Mouse (Mus musculus) heart, adult 18-20 months (tissue): ENCODE results near the gene Dlx3. TPM values are rescaled to one million over a fixed set of nuclear protein-coding genes. Genes with fewer than 3 reads are reported as not detected.

Source experiments
- DNase-seq, 2 experiments: peaks; one replicate each; pipeline ENCODE4 v3.0.0; 2021 to 2022; ENCODE audit warnings: mixed read lengths in 1 of 2
- total RNA-seq, 2 experiments: library from RNA; stranded (reverse); gene quantifications; 2 replicates each; pipeline ENCODE4 v1.2.3; 2021

Dlx3 gene
- total RNA-seq, 2 experiments from 2014 or later: not detected

DNA sequence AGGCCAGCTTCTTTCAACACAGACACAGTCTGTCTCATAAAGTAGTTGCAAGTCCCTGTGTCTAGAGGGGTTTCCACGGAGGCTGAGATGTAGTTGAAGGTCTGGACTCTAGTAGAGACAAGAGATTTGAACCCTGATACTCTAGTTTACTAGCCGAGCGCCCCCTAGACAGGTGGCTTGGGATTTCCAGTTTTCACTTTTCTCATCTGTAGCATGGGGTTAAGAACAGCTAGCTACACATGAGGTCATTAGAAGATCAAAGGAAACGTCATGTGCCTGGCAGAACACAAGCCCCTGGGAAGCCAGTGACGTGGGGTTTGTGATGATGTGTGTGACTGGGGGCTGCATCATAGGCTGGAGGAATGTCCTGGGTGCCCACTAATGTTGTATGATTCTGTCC, 37.4 kb downstream of the Dlx3 start:
- DNase-seq: no peak

DNA sequence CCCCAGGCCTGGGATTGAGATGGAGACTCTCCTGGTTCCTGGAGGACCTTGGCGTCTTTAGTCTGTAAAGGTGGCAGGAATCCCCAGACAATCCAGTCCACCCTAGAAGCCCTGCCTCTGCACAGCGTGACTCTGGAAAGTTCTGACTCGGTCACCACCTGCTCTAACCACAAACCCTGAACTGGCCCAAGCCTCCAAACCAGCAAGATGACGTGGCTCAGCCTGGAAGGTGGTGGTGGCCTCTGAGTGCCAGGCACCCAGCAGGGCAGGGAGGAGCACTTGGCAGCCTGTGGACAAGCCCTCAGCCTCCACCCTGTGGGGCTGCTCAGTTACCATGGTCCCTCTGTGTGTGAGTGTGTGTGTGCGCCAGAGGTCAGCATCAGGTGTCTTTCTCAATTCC, 38.0 kb downstream of the Dlx3 start:
- DNase-seq: no peak

DNA sequence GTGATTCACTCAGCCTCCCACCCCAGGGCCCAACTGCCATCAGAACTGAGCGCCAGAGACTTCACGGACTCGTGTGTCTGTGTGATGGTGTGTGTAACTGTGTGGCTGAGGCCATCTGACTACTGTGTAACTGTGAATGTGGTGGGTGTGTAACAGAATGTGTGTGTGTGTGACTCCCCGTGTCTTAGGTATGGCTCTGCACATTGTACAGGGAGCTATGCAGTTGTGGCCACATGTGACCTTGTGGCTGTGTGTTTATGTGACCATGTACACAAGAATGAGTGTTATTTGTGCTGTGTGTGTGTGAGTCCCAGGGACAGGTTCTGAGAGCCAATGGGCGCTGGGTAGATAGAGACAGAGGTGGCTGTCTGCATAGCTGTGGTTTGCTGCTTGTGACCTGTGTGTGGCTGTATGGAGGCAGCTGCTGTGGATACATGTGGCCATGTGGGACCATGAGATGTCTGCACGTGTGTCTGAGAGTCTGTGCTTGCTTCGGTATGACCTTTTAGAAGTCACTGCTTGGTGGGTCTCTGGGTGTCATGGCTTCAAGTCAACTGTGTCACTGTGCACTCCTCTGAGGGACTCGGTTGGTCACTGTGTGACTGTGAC, 39.9 kb downstream of the Dlx3 start:
- no peak for DNase-seq

DNA sequence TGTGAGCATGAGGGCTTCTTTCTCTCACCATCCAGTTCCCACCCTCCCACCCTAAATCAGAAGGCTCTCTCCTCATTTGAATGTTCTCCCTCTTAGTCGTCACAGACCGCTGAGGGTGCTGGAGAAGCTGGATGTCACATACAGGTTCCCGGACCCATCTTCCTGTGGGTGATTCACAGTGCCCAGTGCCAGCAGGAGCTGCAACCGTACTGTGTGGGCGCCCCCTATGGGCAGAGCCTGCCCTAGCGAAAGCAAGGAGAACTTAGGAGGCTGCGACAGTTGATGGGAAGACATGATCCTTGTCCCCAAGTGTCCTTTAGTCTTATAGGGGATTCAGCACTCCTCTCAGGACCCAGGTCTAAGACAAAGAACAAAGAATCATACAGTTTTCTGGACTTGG, 40.8 kb downstream of the Dlx3 start:
- DNase-seq: no peak

DNA sequence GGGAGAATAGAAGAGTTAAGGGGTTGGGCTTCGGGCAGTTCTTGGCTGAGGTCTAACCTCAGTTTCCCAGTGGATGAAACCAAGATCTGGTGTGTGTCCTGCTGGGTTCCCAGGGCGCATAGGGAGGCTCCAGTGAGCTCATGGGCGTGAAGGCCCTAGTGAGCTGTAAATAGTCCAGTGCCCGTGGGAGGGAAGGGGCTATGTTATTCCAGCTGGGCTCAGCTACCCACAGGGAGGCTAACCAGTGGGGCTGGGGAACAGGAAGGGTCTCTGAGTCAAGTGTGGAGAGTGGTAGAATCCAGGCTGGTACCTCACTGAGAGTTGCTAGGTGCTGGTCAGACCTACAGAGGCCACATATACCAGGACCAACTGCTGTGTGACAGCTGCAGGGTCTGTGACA, 41.8 kb downstream of the Dlx3 start:
- DNase-seq: no peak

DNA sequence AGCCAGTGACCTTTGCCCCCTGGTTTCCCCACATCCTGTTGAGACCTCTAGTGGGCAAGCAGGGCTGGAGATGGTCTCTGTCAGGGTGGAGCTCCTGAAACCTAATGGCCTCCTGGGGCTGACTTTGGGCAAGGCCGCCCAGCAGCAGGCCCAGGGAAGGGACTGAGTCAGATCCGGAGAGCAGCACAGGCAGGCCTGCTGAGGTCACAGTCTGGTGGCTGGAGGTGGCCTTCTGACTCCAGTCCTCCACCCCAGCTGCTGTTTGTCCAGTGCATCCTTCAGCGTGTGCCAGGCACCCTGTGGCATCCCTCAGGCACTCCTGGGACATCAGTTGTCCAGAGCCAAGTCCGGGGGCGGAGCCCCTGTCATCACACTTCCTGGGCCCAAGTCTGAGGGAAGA, 45.9 kb downstream of the Dlx3 start:
- DNase-seq: no peak

Other genes with a start within 250 kb of the Dlx3 start
- gene Col1a1, start 183.9 kb upstream of the Dlx3 start, total RNA-seq: 10 to 100 TPM; 43.0 to 53.3 TPM
- not detected for gene Hils1, start 152.5 kb upstream of the Dlx3 start, total RNA-seq
- 100 to 1,000 TPM; 182 to 184 TPM for gene Sgca, start 143.8 kb upstream of the Dlx3 start, total RNA-seq
- gene Ppp1r9b, start 129.1 kb upstream of the Dlx3 start, total RNA-seq: 10 to 100 TPM; 44.8 to 47.2 TPM
- 1 to 10 TPM; 1.1 to 1.9 TPM for gene Samd14, start 110.2 kb upstream of the Dlx3 start, total RNA-seq
- gene Pdk2, start 78.8 kb upstream of the Dlx3 start, total RNA-seq: 100 to 1,000 TPM; 421 to 452 TPM
- gene Itga3, start 43.3 kb upstream of the Dlx3 start, total RNA-seq: 10 to 100 TPM in 1 of 2 experiments, 1 to 10 TPM in 1; 8.6 to 10.1 TPM
- gene Dlx4, start 26.1 kb downstream of the Dlx3 start, total RNA-seq: under 1 TPM in 1 of 2 experiments, not detected in 1; 0.18 TPM
- gene Tac4, start 141.4 kb downstream of the Dlx3 start, total RNA-seq: not detected
- 10 to 100 TPM; 25.7 to 30.8 TPM for gene Kat7, start 190.1 kb downstream of the Dlx3 start, total RNA-seq
- 1 to 10 TPM; 6.6 to 7.0 TPM for gene Fam117a, start 216.9 kb downstream of the Dlx3 start, total RNA-seq